Comparison of ENCODE assay signal across 13 mouse cellular contexts in genomic region chr9:67722378-67722777, GRCm38 (mm10). TPM values are rescaled to one million over a fixed set of nuclear protein-coding genes. Genes with fewer than 3 reads are reported as not detected.
DNase-seq lines count a peak whose midpoint lies in the region; ATAC-seq lines count a peak whose summit lies in the region.
"Had no signal": no experiment of that assay in that cellular context is flagged by ENCODE, and none has a peak within 500 bp of the region (broad histone marks: within the 10 kb centered on the region; RNA-seq: fewer than 3 reads in every experiment).

No protein-coding gene starts in this region.

- H3K4me2 ChIP-seq in forebrain, embryonic 16.5 days (ENCODE audit: low read length): no peak overlapping the region
- H3K4me2 ChIP-seq: embryonic facial prominence, embryonic 13.5 days; lung, embryonic 15.5 days had no signal

- no peaks in the 10 kb centered on the region for H3K4me1 ChIP-seq in forebrain, embryonic 16.5 days (replicated peaks; ENCODE audit: control insufficient read depth, insufficient read depth, low read length)
- H3K4me1 ChIP-seq: limb, embryonic 10.5 days; lung, embryonic 15.5 days had no signal

- H3K9ac ChIP-seq in forebrain, embryonic 16.5 days (replicated peaks; ENCODE audit: low read depth, low read length): no peak overlapping the region
- H3K9ac ChIP-seq: embryonic facial prominence, embryonic 13.5 days; lung, embryonic 15.5 days had no signal

- H3K27me3 ChIP-seq in forebrain, embryonic 16.5 days (replicated peaks; ENCODE audit: control insufficient read depth, insufficient read depth, low read length): no peaks in the 10 kb centered on the region
- H3K27me3 ChIP-seq: embryonic facial prominence, embryonic 13.5 days; lung, embryonic 15.5 days had no signal

- H3K36me3 ChIP-seq in forebrain, embryonic 16.5 days (ENCODE audit: control insufficient read depth, insufficient read depth): no peaks in the 10 kb centered on the region
- H3K36me3 ChIP-seq: embryonic facial prominence, embryonic 13.5 days; limb, embryonic 10.5 days; lung, embryonic 15.5 days had no signal

- no peak overlapping the region for H3K27ac ChIP-seq in forebrain, embryonic 16.5 days (ENCODE audit: low read length)
- H3K27ac ChIP-seq: embryonic facial prominence, embryonic 13.5 days; limb, embryonic 10.5 days; lung, embryonic 15.5 days had no signal

- H3K4me3 ChIP-seq in forebrain, embryonic 16.5 days (replicated peaks; ENCODE audit: low read length): no peak overlapping the region
- H3K4me3 ChIP-seq: embryonic facial prominence, embryonic 13.5 days; limb, embryonic 10.5 days; lung, embryonic 15.5 days had no signal

- no peaks in the 10 kb centered on the region for H3K9me3 ChIP-seq in forebrain, embryonic 16.5 days (ENCODE audit: control insufficient read depth, low read length)
- H3K9me3 ChIP-seq: embryonic facial prominence, embryonic 13.5 days; limb, embryonic 10.5 days; lung, embryonic 15.5 days had no signal

- 91% methylated on average over 8 of the region's 8 CpGs for WGBS in forebrain, embryonic 16.5 days

- peak; percentile 42 to 70 for DNase-seq in layer of hippocampus, adult 18-20 months (ENCODE audit: low spot score in 2 of 2)
- no peak for DNase-seq in layer of hippocampus, postnatal 25 days (ENCODE audit: extremely low spot score in 1 of 2, low spot score in 1 of 2)
- peak; percentile 95 for DNase-seq in 416B (ENCODE audit: low read depth)
- peak; percentile 83 for DNase-seq in brain, adult 2 months (ENCODE audit: low read depth, low spot score)
- DNase-seq in layer of hippocampus, adult 9-11 months: peak; percentile 33
- DNase-seq in cerebellum, adult 18-20 months: no peak
- no peak for DNase-seq in embryo, embryonic 9.5 days (ENCODE audit: extremely low spot score)
- DNase-seq: cerebellum, adult 8-10 months had no signal

- no peak for ATAC-seq in forebrain, embryonic 16.5 days

RNA-seq across cellular contexts. Expression of gene C2cd4b, which starts 36.9 kb away (rescaled TPM):
- 1 to 10 TPM; 6.6 to 6.7 TPM for total RNA-seq in layer of hippocampus, adult 18-20 months (2021)
- 10 to 100 TPM in 1 of 2 experiments, 1 to 10 TPM in 1; 7.9 to 10.0 TPM for total RNA-seq in layer of hippocampus, postnatal 25 days (2021)
- 0.26 and 0.30 TPM in 2 replicates for polyA plus RNA-seq in forebrain, embryonic 16.5 days (2015; fragmentation: Nextera tagmentation; extraction: Ambion mirVana)
- polyA plus RNA-seq: hindbrain, embryonic 11.5 days had no signal

Comparison
In these comparisons a context has a peak if more than half of its experiments do, and no peak if none do; other contexts are left out.
1. DNase-seq: peak in layer of hippocampus, adult 18-20 months (2 of 2), 416B (single experiment), brain, adult 2 months (single experiment) and layer of hippocampus, adult 9-11 months (single experiment); none in layer of hippocampus, postnatal 25 days (0 of 2), cerebellum, adult 18-20 months (0 of 2) and embryo, embryonic 9.5 days (single experiment).